Comparison of ENCODE assay signal across 13 mouse cellular contexts in the genomic region with DNA sequence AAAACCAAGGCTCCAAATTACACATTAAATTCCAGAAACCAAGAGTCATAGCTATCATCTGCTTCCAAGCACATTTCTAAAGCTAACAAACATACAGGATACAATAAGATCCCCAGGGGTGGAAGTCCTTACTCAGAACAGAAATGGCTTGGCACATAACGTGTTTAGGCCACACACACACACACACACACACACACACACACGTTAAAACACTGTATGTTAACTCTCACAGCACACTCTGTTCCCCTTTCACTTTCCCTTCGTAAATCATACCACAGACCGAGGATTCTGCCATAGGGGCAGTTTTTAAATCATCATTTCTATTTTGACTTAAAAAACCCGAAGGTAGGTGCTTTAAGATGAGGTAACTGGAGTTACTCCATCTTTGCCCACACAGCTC. TPM values are rescaled to one million over a fixed set of nuclear protein-coding genes. Genes with fewer than 3 reads are reported as not detected.
DNase-seq lines count a peak whose midpoint lies in the region; ATAC-seq and TF ChIP-seq lines count a peak whose summit lies in the region.
"Had no signal": no experiment of that assay in that cellular context is flagged by ENCODE, and none has a peak within 500 bp of the region (broad histone marks: within the 10 kb centered on the region; RNA-seq: fewer than 3 reads in every experiment).

No protein-coding gene starts in this region.

- H3K79me2 ChIP-seq in liver, adult 2 months (ENCODE audit: control insufficient read depth, insufficient read depth, low read length): peaks cover 7% of the 10 kb centered on the region; the same call in 1 of the 2 replicates
- peaks cover 81% of the 10 kb centered on the region for H3K79me2 ChIP-seq in myocyte (ENCODE audit: control insufficient read depth, insufficient read depth)

- H3K27ac ChIP-seq in liver, adult 2 months (replicated peaks; ENCODE audit: insufficient read depth, low read depth, low read length): no peak overlapping the region
- peak overlapping the region; percentile 18 for H3K27ac ChIP-seq in embryonic facial prominence, embryonic 15.5 days (replicated peaks)
- H3K27ac ChIP-seq: hindbrain, embryonic 14.5 days; left cerebral cortex, adult 2 months; midbrain, embryonic 13.5 days had no signal

- H3K4me3 ChIP-seq in liver, adult 2 months (ENCODE audit: insufficient read depth, low read depth, low read length): no peak overlapping the region
- H3K4me3 ChIP-seq in embryonic facial prominence, embryonic 15.5 days (replicated peaks): no peak overlapping the region
- H3K4me3 ChIP-seq in myocyte: no peak overlapping the region
- H3K4me3 ChIP-seq: embryonic facial prominence, embryonic 13.5 days; left cerebral cortex, adult 2 months; midbrain, embryonic 13.5 days had no signal

- H3K9me3 ChIP-seq in embryonic facial prominence, embryonic 15.5 days (replicated peaks): no peaks in the 10 kb centered on the region
- H3K9me3 ChIP-seq: embryonic facial prominence, embryonic 13.5 days; midbrain, embryonic 13.5 days had no signal

- no peak for TF ChIP-seq POLR2A in liver, adult 2 months (IDR thresholded peaks at IDR 0.05; ENCODE audit: extremely low read depth, insufficient read depth, low read length)
- no peak for TF ChIP-seq POLR2A in myocyte (IDR thresholded peaks at IDR 0.05; ENCODE audit: insufficient read length, low read depth)

- TF ChIP-seq CTCF in liver, adult 2 months (IDR thresholded peaks at IDR 0.05; ENCODE audit: low read depth, low read length): no peak

- 0 out of 2 replicates have a peak overlapping the region, but pooled peaks have one; percentile 2 for H3K4me2 ChIP-seq in embryonic facial prominence, embryonic 15.5 days (replicated peaks)
- H3K4me2 ChIP-seq in myocyte (ENCODE audit: low read depth): peak overlapping the region; percentile 69
- H3K4me2 ChIP-seq: embryonic facial prominence, embryonic 13.5 days; hindbrain, embryonic 14.5 days; midbrain, embryonic 13.5 days had no signal

- peaks cover 5% of the 10 kb centered on the region; the same call in 1 of the 2 replicates for H3K36me3 ChIP-seq in liver, adult 2 months (ENCODE audit: control insufficient read depth, insufficient read depth, low read length)
- 0 out of 2 replicates have a peak, but pooled peaks cover 4% of the 10 kb centered on the region for H3K36me3 ChIP-seq in embryonic facial prominence, embryonic 15.5 days
- H3K36me3 ChIP-seq in myocyte (ENCODE audit: control insufficient read depth, insufficient read depth): peaks cover 3% of the 10 kb centered on the region
- H3K36me3 ChIP-seq: embryonic facial prominence, embryonic 13.5 days; midbrain, embryonic 13.5 days had no signal

- no peak overlapping the region for H3ac ChIP-seq in myocyte (ENCODE audit: control insufficient read depth, insufficient read length)

- no peaks in the 10 kb centered on the region for H3K27me3 ChIP-seq in liver, adult 2 months (ENCODE audit: control insufficient read depth, insufficient read depth, low read length)
- no peaks in the 10 kb centered on the region for H3K27me3 ChIP-seq in embryonic facial prominence, embryonic 15.5 days
- H3K27me3 ChIP-seq in myocyte (ENCODE audit: control insufficient read depth, insufficient read depth, insufficient read length): no peaks in the 10 kb centered on the region
- H3K27me3 ChIP-seq: embryonic facial prominence, embryonic 13.5 days had no signal

- no peak for ATAC-seq in CD4-positive, CD25-positive, alpha-beta regulatory T cell, adult 4 months
- no peak for ATAC-seq in embryonic facial prominence, embryonic 15.5 days (ENCODE audit: insufficient number of reproducible peaks, low FRiP score, low TSS enrichment, low read depth)
- ATAC-seq: midbrain, embryonic 13.5 days had no signal

- peak; percentile 24 for DNase-seq in CD4-positive, CD25-positive, alpha-beta regulatory T cell, adult 2 months (ENCODE audit: low read depth, low spot score)
- DNase-seq in liver, adult 2 months (ENCODE audit: extremely low read depth, low read depth, low spot score): peak; percentile 20
- no peak for DNase-seq in liver
- no peak for DNase-seq in cerebellum, adult 11-12 months
- no peak for DNase-seq in adrenal gland, postnatal 4 days (ENCODE audit: low spot score in 2 of 2)

- peaks cover 4% of the 10 kb centered on the region for H3K4me1 ChIP-seq in liver, adult 2 months (ENCODE audit: control insufficient read depth, insufficient read depth, low read length)
- H3K4me1 ChIP-seq in embryonic facial prominence, embryonic 15.5 days: peaks cover 21% of the 10 kb centered on the region

- WGBS in liver, adult 2 months: 36% methylated on average over 5 of the region's 5 CpGs
- WGBS in embryonic facial prominence, embryonic 15.5 days: 52% methylated on average over 5 of the region's 5 CpGs

- no peak overlapping the region for H3K9ac ChIP-seq in liver, adult 2 months (ENCODE audit: low read depth, low read length)
- no peak overlapping the region for H3K9ac ChIP-seq in embryonic facial prominence, embryonic 15.5 days
- H3K9ac ChIP-seq: embryonic facial prominence, embryonic 13.5 days; hindbrain, embryonic 14.5 days; midbrain, embryonic 13.5 days had no signal

TF ChIP-seq in myocyte, 11 proteins besides CTCF, POLR2A, EP300 and RAD21:
- no peak for TF ChIP-seq REST (IDR thresholded peaks at IDR 0.05; ENCODE audit: insufficient read depth, insufficient read length)
- no peak for TF ChIP-seq CEBPB (IDR thresholded peaks at IDR 0.05; ENCODE audit: insufficient read depth, poor library complexity, severe bottlenecking)
- TF ChIP-seq TCF3 (IDR thresholded peaks at IDR 0.05; ENCODE audit: insufficient read length, low read depth): no peak
- TF ChIP-seq MYOG (IDR thresholded peaks at IDR 0.05; ENCODE audit: control insufficient read depth in 1 of 3, insufficient read depth in 1 of 3, insufficient read length in 2 of 3, low read depth in 2 of 3): no peak
- no peak for TF ChIP-seq MYOD1 (IDR thresholded peaks at IDR 0.05; ENCODE audit: control insufficient read depth in 1 of 3, insufficient read length in 2 of 3, low read depth in 2 of 3)
- TF ChIP-seq POLR2AphosphoS2 (IDR thresholded peaks at IDR 0.05; ENCODE audit: insufficient read length, low read depth): no peak
- TF ChIP-seq E2F4 (IDR thresholded peaks at IDR 0.05; ENCODE audit: insufficient read depth): no peak
- no peak for TF ChIP-seq TCF12 (IDR thresholded peaks at IDR 0.05; ENCODE audit: insufficient read depth, poor library complexity, severe bottlenecking)
- no peak for TF ChIP-seq MAX (IDR thresholded peaks at IDR 0.05; ENCODE audit: low read depth)
- no peak for TF ChIP-seq SRF (IDR thresholded peaks at IDR 0.05; ENCODE audit: control insufficient read depth, insufficient read length, low read depth)

RNA-seq across cellular contexts. Expression of gene Lrrk1, which starts 3.9 kb away (rescaled TPM):
- 1 to 10 TPM; 2.3 to 5.7 TPM for polyA plus RNA-seq in CD4-positive, CD25-positive, alpha-beta regulatory T cell, adult 4 months (2017; shearing (Covaris generic))
- 7.4 and 7.8 TPM in 2 replicates for total RNA-seq in liver, adult 2 months (2014; rRNA removed)
- polyA plus RNA-seq in liver, adult 2 months (2012; rRNA removed): 10.4 and 15.0 TPM in 2 replicates
- polyA plus RNA-seq in embryonic facial prominence, embryonic 15.5 days (2015; fragmentation: Nextera tagmentation; extraction: Ambion mirVana): 16.9 TPM in 2 replicates
- 24.8 TPM for polyA plus RNA-seq in myocyte (2012; fragmentation: generic; extraction: Trizol)
- total RNA-seq in adrenal gland, postnatal 4 days (2021): 10 to 100 TPM; 20.2 to 20.9 TPM

RNA-seq across cellular contexts. Expression of gene Gm10974, which starts 18.5 kb away (rescaled TPM):
- polyA plus RNA-seq in CD4-positive, CD25-positive, alpha-beta regulatory T cell, adult 4 months (2017; shearing (Covaris generic)): not detected
- total RNA-seq in liver, adult 2 months (2014; rRNA removed): not detected in 2 replicates
- not detected in 2 replicates for polyA plus RNA-seq in liver, adult 2 months (2012; rRNA removed)
- polyA plus RNA-seq in embryonic facial prominence, embryonic 15.5 days (2015; fragmentation: Nextera tagmentation; extraction: Ambion mirVana): not detected in 2 replicates
- not detected for polyA plus RNA-seq in myocyte (2012; fragmentation: generic; extraction: Trizol)
- not detected for total RNA-seq in adrenal gland, postnatal 4 days (2021)
- total RNA-seq: left cerebral cortex, adult 2 months had no signal
- polyA plus RNA-seq: C2C12; embryonic facial prominence, embryonic 13.5 days; hindbrain, embryonic 14.5 days; midbrain, embryonic 13.5 days had no signal

RNA-seq across cellular contexts. Expression of gene Aldh1a3, which starts 43.1 kb away (rescaled TPM):
- under 1 TPM in 1 of 2 experiments, not detected in 1; 0.50 TPM for polyA plus RNA-seq in CD4-positive, CD25-positive, alpha-beta regulatory T cell, adult 4 months (2017; shearing (Covaris generic))
- total RNA-seq in liver, adult 2 months (2014; rRNA removed): 0.40 and 0.65 TPM in 2 replicates
- polyA plus RNA-seq in liver, adult 2 months (2012; rRNA removed): 0.17 TPM in 1 of 2 replicates, not detected in the other
- 27.2 and 27.8 TPM in 2 replicates for polyA plus RNA-seq in embryonic facial prominence, embryonic 15.5 days (2015; fragmentation: Nextera tagmentation; extraction: Ambion mirVana)
- 2.0 TPM for polyA plus RNA-seq in myocyte (2012; fragmentation: generic; extraction: Trizol)
- 10 to 100 TPM; 19.7 to 19.9 TPM for total RNA-seq in adrenal gland, postnatal 4 days (2021)

Comparison
In these comparisons a context has a peak if more than half of its experiments do, and no peak if none do; other contexts are left out.
1. DNase-seq: peak in CD4-positive, CD25-positive, alpha-beta regulatory T cell, adult 2 months (single experiment) and liver, adult 2 months (single experiment); none in liver (single experiment), cerebellum, adult 11-12 months (single experiment) and adrenal gland, postnatal 4 days (0 of 2).